Mouse (Mus musculus): Measurements from ENCODE around the gene Mex3d. TPM values are rescaled to one million over a fixed set of nuclear protein-coding genes. Genes with fewer than 3 reads are reported as not detected.

Gene Mex3d
- polyA plus RNA-seq (2012), result 0.53 and 0.55 TPM in 2 replicates

DNA sequence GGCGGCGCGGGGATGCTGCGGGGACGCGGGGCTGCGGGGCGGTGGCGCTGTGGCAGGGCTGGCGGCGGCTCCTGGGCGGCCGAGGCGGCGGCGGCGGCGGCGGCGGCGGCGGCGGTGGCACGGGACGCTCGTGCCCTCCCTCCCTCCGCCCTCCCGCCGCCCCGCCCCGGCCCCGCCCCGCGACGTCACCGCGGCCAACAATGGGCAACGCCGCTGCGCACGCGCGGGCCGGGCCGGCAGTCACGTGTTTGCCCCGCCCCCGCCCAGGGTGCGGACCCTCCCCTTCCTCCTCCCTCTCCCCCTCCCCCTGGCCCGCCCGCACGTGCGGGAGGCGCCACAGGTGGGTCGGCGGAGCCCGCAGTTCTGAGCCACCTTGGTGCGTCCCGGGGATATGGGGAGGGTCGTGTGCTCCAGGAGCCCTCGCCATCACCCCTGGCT is at the start of gene Mex3d:
TSS of gene Mex3d (minus strand) at position 138 of the 438 bp plus-strand sequence.
- Histone ChIP-seq H3K36me3 (ENCODE audit: control insufficient read depth) (peaks cover 40% of the 10 kb centered on the region), H3K27me3 (ENCODE audit: control insufficient read depth) (peaks cover 12% of the 10 kb centered on the region), H3K9me3 (ENCODE audit: control insufficient read depth, low read length) (no peaks in the 10 kb centered on the region), H3K4me3 (replicated peaks) (peak within 1 kb of the TSS; percentile 76), H3K4me1 (ENCODE audit: control insufficient read depth) (peaks cover 69% of the 10 kb centered on the region)
- no peak for TF ChIP-seq TAL1 (IDR thresholded peaks at IDR 0.05; ENCODE audit: low read length)
- TF ChIP-seq GATA1 (IDR thresholded peaks at IDR 0.05; ENCODE audit: low read length), result no peak

DNA sequence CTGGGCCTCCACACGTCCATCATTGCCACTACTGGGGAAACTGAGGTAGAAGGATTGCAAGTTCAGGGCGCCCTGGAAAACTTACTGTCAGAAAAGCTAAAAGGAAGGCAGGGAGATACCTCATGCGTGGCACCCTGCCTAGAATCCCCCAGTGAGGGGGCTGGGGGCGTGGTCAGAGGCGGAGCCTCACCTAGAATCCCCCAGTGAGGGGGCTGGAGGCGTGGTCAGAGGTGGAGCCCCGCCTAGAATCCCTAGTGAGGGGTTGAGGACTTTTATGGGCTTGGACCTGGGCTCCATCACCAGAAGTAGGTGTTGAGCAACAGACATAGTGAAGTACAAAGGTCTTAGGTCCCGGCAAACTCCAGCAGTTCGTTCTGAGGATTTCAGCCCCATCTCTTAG is 48.8 kb upstream of the Mex3d start:
- H3K9me3 ChIP-seq (ENCODE audit: control insufficient read depth, low read length), result no peaks in the 10 kb centered on the region
- H3K27me3 ChIP-seq (ENCODE audit: control insufficient read depth), result peaks cover 6% of the 10 kb centered on the region
- H3K4me1 ChIP-seq (ENCODE audit: control insufficient read depth), result peaks cover 57% of the 10 kb centered on the region
- peaks cover 9% of the 10 kb centered on the region for H3K36me3 ChIP-seq (ENCODE audit: control insufficient read depth)
- TF ChIP-seq GATA1 (IDR thresholded peaks at IDR 0.05; ENCODE audit: low read length) (no peak), TAL1 (IDR thresholded peaks at IDR 0.05; ENCODE audit: low read length) (no peak)
- peak overlapping the region; percentile 37 for H3K4me3 ChIP-seq (replicated peaks)

DNA sequence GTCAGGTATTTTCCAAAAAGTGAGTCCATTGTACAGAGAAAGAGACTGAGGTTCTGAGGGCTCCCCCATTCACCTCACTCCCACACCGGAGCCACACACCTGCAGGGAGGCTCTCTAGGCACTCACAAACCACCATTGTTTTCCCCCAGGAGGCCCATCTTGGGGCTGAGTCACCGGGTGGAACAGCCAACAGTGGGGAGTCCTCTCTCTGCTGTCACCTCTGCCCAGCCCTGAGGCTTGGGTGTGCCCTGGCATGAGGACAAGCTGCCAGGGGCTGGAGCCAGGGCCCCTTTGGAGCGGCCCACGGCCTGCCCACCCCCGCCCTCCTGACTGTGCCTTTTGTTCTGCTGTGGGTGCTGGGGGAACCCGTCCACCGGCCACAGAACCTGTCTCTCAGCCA is 48.3 kb upstream of the Mex3d start:
- peaks cover 6% of the 10 kb centered on the region for H3K27me3 ChIP-seq (ENCODE audit: control insufficient read depth)
- peaks cover 15% of the 10 kb centered on the region for H3K36me3 ChIP-seq (ENCODE audit: control insufficient read depth)
- no peak for TF ChIP-seq TAL1 (IDR thresholded peaks at IDR 0.05; ENCODE audit: low read length)
- TF ChIP-seq GATA1 (IDR thresholded peaks at IDR 0.05; ENCODE audit: low read length), result no peak
- H3K9me3 ChIP-seq (ENCODE audit: control insufficient read depth, low read length), result no peaks in the 10 kb centered on the region
- H3K4me3 ChIP-seq (replicated peaks), result peak overlapping the region; percentile 37
- peaks cover 62% of the 10 kb centered on the region for H3K4me1 ChIP-seq (ENCODE audit: control insufficient read depth)

DNA sequence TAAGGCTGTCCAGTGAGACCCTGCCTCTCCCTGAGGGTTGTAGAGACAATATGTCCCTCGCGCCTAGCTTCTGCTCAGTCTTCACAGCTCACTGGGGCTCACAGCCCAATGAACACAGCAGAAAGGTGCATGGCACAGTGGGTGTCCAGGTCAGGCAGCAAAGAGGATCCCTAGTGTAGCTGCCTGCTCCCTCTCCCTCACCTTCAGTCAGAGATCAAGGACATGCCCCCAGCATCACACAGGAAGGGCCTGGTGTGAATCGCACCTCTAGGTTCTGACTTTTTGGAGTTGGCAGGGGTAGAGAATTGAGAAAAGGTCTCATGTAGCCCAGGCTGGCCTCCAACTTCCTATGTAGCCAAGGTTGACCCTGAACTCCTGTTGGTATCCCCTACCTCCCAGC is 47.4 kb upstream of the Mex3d start:
- TF ChIP-seq GATA1 (IDR thresholded peaks at IDR 0.05; ENCODE audit: low read length), result no peak
- TF ChIP-seq TAL1 (IDR thresholded peaks at IDR 0.05; ENCODE audit: low read length), result no peak
- H3K36me3 ChIP-seq (ENCODE audit: control insufficient read depth), result peaks cover 24% of the 10 kb centered on the region
- H3K4me3 ChIP-seq (replicated peaks), result peak overlapping the region; percentile 100
- H3K27me3 ChIP-seq (ENCODE audit: control insufficient read depth), result peaks cover 6% of the 10 kb centered on the region
- peaks cover 69% of the 10 kb centered on the region for H3K4me1 ChIP-seq (ENCODE audit: control insufficient read depth)
- H3K9me3 ChIP-seq (ENCODE audit: control insufficient read depth, low read length), result no peaks in the 10 kb centered on the region

DNA sequence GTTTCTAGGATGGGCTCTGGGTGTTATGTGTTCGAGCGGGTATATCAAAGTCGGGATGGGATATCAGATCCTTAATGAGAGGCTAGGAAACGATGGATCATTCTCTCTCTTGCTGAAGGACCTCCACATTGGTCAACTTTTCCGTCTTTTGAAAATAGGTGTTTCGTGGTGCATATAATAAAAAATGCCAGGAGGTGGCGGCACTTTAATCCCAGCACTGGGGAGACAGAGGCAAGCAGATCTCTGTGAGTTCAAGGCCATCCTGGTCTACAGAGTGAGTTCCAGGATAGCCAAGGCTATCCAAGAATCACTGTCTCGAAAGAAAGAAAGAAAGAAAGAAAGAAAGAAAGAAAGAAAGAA is 46.8 kb upstream of the Mex3d start:
- peaks cover 6% of the 10 kb centered on the region for H3K27me3 ChIP-seq (ENCODE audit: control insufficient read depth)
- H3K9me3 ChIP-seq (ENCODE audit: control insufficient read depth, low read length), result no peaks in the 10 kb centered on the region
- peaks cover 30% of the 10 kb centered on the region for H3K36me3 ChIP-seq (ENCODE audit: control insufficient read depth)
- peaks cover 75% of the 10 kb centered on the region for H3K4me1 ChIP-seq (ENCODE audit: control insufficient read depth)
- H3K4me3 ChIP-seq (replicated peaks), result peak overlapping the region; percentile 100
- no peak for TF ChIP-seq TAL1 (IDR thresholded peaks at IDR 0.05; ENCODE audit: low read length)
- no peak for TF ChIP-seq GATA1 (IDR thresholded peaks at IDR 0.05; ENCODE audit: low read length)

DNA sequence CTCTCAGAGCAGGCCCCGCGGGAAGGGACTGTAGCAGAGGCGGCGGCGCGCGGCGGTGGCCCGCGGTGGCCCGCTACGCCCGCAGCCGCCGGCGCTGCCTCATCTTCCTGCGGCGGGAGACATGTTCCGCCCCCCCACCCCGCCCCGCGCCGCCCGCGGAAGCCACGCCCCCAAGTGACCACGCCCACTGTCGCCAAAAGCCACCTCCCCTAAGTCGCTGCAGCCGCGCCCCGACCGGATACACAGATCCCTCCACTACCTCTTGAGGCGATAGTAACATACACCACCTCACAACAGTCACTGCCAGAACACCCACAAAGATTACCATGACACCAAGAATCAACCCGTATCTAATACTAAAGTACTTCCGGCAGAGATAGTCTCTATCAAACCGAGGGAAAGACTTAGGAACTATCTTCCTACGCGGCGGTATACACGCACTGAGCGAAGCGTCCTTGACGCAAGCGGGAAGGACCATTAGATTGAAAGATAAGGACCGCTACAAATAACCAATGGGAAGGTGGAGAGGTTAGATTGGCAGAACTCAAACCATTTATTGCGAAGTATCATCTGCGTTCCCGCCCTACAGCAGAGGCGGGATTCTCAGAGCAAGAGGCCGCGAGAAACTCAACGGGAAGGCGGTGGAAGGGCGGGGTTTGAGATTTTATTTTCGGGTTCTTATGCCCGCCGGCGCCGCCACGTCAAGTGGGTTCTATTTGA is 46.2 kb upstream of the Mex3d start, which contains the start of gene Tcf3:
TSS of gene Tcf3 (minus strand) at position 135 of the 720 bp plus-strand sequence.
- TF ChIP-seq GATA1 (IDR thresholded peaks at IDR 0.05; ENCODE audit: low read length) (peak; percentile 93), TAL1 (IDR thresholded peaks at IDR 0.05; ENCODE audit: low read length) (no peak)
- Histone ChIP-seq H3K4me1 (ENCODE audit: control insufficient read depth) (peaks cover 78% of the 10 kb centered on the region), H3K27me3 (ENCODE audit: control insufficient read depth) (peaks cover 6% of the 10 kb centered on the region), H3K9me3 (ENCODE audit: control insufficient read depth, low read length) (no peaks in the 10 kb centered on the region), H3K36me3 (ENCODE audit: control insufficient read depth) (peaks cover 35% of the 10 kb centered on the region), H3K4me3 (replicated peaks) (peak within 1 kb of the TSS; percentile 100)

DNA sequence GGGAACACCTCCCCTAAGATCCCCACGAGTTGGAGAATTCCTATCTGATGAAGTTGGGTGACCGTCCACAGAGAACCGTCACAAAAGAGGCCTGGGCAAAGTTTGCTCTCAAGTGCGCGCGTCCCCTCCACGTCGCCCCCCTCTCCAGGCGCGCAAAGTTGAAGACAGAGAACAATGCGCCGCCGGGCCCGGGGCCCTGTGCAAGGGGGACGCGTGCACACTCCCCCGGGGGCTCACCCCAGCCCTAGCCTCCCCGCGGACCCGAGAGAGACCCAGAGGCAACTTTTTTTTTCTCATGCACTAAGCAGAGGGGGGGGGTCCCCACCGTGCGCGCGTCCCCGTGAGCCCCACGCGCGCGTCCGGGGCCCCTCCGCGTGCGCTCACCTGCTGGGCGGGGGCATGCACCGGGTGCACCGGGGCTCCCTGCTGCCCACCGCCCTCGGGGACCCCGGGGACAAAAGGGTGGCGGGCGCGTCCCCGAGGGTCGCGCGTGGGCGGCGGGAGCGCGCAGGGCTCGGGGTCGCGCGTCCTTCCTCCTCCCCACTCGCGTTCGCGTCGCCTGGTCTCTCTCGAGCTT is 45.6 kb upstream of the Mex3d start:
- H3K4me1 ChIP-seq (ENCODE audit: control insufficient read depth), result peaks cover 78% of the 10 kb centered on the region
- peaks cover 3% of the 10 kb centered on the region for H3K27me3 ChIP-seq (ENCODE audit: control insufficient read depth)
- peak overlapping the region; percentile 100 for H3K4me3 ChIP-seq (replicated peaks)
- H3K36me3 ChIP-seq (ENCODE audit: control insufficient read depth), result peaks cover 42% of the 10 kb centered on the region
- TF ChIP-seq TAL1 (IDR thresholded peaks at IDR 0.05; ENCODE audit: low read length), result no peak
- no peak for TF ChIP-seq GATA1 (IDR thresholded peaks at IDR 0.05; ENCODE audit: low read length)
- H3K9me3 ChIP-seq (ENCODE audit: control insufficient read depth, low read length), result no peaks in the 10 kb centered on the region

DNA sequence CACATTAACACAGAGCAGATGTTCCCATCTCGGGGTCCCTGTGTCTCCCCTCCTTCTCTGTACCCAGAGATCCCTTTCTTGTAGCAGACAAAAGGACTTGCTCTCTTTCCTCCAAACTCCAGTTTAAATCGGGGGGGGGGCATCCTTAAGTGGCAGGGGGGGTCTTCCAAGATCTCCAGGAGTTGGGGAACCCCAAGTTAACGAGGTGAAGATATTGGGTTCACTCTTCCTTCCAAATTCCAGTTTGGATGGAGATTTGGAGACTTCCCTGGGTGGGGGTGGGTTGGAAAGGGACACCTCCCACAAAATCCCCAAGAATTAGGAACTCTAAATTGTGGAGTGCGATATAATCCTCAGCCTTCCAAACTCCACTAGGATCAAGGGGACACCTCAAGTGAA is 44.9 kb upstream of the Mex3d start:
- Histone ChIP-seq H3K4me3 (replicated peaks) (peak overlapping the region; percentile 100), H3K27me3 (ENCODE audit: control insufficient read depth) (no peaks in the 10 kb centered on the region), H3K4me1 (ENCODE audit: control insufficient read depth) (peaks cover 78% of the 10 kb centered on the region), H3K9me3 (ENCODE audit: control insufficient read depth, low read length) (peaks cover 2% of the 10 kb centered on the region; the same call in 1 of the 2 replicates), H3K36me3 (ENCODE audit: control insufficient read depth) (peaks cover 48% of the 10 kb centered on the region)
- no peak for TF ChIP-seq GATA1 (IDR thresholded peaks at IDR 0.05; ENCODE audit: low read length)
- no peak for TF ChIP-seq TAL1 (IDR thresholded peaks at IDR 0.05; ENCODE audit: low read length)

DNA sequence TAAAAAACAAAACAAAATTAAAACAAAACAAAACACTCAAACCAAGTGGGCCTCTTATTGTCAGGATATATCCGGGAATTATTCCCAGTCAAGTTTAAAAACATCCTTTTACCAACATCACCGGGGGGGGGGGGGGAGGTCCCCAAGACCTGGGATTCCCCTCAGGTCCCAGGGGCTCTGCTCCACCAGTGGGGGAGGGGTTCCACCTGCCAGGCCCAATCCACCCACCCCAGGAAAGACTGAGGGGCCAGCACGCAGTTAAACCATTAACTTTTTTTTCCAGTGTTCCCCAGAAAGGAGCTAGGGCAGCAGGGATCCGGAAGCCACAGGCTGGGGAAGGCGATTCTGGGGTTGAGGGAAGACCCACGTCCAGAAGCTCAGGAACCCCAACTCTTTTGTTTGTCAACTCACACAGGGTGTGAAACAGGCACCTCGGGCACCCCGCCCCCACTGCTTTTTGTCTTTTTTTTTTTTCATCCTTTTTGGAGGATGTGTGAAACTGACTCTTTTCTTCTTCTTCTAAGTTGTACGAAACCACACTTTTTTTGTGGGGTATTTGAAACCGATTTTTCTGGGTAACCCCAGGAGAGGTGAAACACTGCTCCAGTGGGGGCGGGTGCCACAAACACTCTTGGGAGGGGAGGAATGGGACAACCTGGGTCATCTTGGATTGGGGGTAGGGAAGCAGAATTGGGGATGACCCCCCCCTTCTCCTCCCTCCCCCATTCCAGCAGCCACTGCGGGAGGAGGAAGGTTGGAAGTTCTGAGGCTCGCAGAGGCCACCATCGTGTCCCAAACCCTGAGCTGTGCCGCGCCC is 44.3 kb upstream of the Mex3d start:
- Histone ChIP-seq H3K36me3 (ENCODE audit: control insufficient read depth) (peaks cover 54% of the 10 kb centered on the region), H3K4me1 (ENCODE audit: control insufficient read depth) (peaks cover 80% of the 10 kb centered on the region), H3K27me3 (ENCODE audit: control insufficient read depth) (no peaks in the 10 kb centered on the region), H3K4me3 (replicated peaks) (peak overlapping the region; percentile 100), H3K9me3 (ENCODE audit: control insufficient read depth, low read length) (peaks cover 6% of the 10 kb centered on the region; the same call in 1 of the 2 replicates)
- TF ChIP-seq GATA1 (IDR thresholded peaks at IDR 0.05; ENCODE audit: low read length) (no peak), TAL1 (IDR thresholded peaks at IDR 0.05; ENCODE audit: low read length) (no peak)

All from erythroblast, embryonic 14.5 days (primary cell).